Mouse (Mus musculus) C2C12 (cell line): ENCODE measurements around the gene Rraga.
"Not testable (repeated sequence)": the region's sequence is repeated elsewhere in the genome, so short reads cannot be mapped to it uniquely, and the experiment has no call there.

Source experiments
- CTCF ChIP-seq: IDR thresholded peaks from one replicate; pipeline ENCODE4 v1.5.1; 2011; ENCODE audit not compliant: control insufficient read depth, insufficient read depth, insufficient read length
- MAX ChIP-seq: IDR thresholded peaks from one replicate; pipeline ENCODE4 v1.6.1; 2011; ENCODE audit warnings: mild to moderate bottlenecking, control low read depth
- MYOD1 ChIP-seq: IDR thresholded peaks from one replicate; pipeline ENCODE4 v1.6.1; 2011; ENCODE audit warnings: low read depth; ENCODE audit not compliant: control insufficient read depth, insufficient read length

DNA sequence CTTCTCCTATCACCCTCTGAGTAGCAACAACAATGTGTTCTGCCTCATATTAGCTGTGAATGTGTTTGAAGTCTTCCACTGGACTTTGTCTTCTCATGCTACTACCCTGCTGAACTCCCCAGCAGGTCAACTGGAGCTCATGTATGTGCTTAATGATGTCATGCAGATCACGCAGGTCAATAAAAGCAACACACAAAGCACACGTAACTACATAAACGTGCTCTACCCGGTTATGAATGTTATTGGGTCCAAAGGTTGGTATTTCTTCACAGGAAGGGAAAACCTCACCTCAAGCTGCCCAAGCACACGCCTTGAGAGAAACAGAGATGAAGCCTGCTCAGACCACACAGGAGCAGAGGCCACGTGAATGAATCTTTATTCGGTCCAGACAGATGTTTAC lies 51.0 kb downstream of the Rraga start:
- TF ChIP-seq CTCF, MYOD1, MAX: not testable (repeated sequence)
